Mouse (Mus musculus) Muller cell, postnatal 12 days (primary cell): ENCODE measurements at regions not wholly inside any gene's neighbourhood (a gene's known extent, or its start where the extent isn't known, plus 50 kb on each side); places are given as distances from the start of the nearest gene placed in this dataset.

Experiments
- DNase-seq: peaks from one replicate; pipeline ENCODE4 v3.0.0-alpha.2; 2015; ENCODE audit errors: inconsistent ontology term

- no peak for DNase-seq
Observed at GRCm38 (mm10) chr12:59834809-59835208, 615.3 kb upstream of the Fbxo33 start.

DNA sequence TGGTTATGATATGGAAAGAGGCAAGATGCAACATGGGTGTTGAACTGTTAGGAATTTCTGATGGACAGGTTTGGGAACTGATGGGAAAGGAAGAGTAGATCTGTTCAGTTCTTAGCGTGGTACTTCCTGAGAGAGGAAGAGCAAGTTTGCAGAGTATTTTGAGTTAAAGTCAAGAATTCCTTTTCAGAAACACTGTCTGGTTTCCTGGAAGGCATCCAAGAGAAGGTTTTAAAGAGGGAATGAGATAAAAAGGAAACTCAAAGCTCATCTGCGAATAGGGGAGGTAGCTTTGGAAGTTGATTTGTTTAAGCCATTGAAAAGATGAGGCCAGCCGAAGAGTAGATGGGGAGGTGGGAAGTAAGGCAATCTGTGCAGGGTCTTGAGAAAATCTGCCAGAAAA is 603.4 kb upstream of the Fbxo33 start:
- no peak for DNase-seq

DNA sequence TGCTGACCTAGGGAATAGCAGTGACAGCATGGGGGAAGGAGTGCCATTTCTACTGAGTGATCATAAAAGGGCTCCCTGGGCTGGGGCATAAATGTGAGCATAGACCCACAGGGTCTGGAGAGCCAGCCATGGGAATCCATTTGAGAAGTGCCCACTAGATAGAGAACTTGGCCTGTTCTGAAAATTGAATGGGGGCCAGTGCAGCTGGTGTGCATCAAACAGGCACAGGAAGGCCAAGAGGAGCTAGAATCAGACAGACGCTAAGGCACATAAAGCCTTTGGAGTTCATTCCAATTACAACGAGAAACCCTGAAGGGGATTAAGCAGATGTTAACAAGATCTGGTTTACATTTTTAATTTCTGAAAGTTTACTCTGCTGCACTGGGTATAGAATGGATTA is 602.9 kb upstream of the Fbxo33 start:
- no peak for DNase-seq

GRCm38 (mm10) chr12:59821698-59822097 is 602.2 kb upstream of the Fbxo33 start:
- DNase-seq: no peak

DNA sequence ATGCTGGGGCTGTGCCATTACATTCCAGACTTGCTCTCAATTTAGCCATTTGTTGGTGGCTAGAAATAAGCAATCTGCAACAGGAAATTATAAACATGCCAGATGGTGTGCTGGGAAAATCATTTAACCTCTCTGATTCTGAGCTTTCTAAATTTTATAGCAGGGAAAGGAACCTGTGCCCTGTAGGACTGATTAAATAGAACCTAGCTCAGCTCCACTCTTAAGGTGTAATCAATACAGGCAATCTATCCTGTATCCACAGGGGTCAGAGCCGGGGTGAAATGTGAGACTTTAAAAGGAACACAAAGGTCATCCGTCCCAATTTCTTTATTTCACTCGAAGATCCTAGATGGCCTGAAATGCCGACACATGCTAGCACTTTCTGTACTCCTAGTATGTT is 596.4 kb upstream of the Fbxo33 start:
- no peak for DNase-seq

DNA sequence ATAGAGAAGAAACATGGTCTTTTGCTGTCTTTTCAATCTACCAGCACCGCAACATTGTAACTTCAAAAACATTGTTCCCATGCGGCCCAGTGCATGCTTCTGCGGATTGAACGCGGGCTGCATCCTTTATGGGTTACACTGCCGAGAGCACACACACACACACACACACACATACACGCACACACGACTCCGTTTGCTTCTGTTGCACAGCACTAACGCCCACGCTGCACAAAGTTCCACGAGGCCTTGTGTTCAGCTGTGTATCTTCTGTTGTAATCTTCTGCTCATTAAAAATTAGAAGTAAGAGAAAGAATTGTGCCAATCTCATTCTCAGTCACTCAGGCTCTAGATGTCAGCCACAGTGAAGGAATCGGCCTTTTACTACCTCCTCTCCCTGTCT is 594.8 kb upstream of the Fbxo33 start:
- DNase-seq: no peak

DNA sequence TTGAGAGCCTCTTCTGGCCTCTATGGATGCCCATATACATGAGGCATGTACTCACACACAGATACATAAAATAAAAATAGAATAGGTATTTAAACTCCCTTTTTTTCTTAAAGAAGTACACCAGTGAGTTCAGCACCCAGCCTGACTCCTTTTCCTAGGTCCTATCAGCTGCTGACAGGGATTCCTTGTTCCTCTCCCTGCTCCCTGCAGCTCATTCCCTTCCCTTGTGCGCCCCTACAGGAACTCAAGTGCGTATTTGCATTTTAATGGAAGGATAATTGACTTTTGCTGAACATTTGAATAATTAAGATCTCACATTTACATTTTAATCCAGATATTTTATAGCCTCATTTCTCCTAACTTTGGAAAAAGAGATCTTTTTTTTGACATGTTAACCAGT is 589.7 kb upstream of the Fbxo33 start:
- DNase-seq: no peak

DNA sequence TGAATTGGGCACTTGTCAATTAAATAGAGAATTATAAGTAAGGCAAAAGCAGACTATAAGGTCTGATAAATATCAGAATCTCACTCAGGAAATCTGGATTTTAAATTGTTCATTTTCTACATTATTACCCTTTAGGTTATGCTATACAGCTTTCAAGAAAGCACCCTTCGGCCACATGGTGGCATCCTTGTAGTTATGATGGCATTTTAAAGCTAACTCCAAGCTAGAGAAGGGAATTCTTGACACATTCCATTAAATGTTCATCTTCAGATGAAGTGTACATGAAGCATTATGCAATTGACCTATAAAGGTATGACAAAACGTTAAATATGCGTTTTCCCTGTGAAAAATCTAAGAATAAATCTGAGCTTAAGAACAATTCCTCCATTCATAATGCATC is 578.5 kb upstream of the Fbxo33 start:
- DNase-seq: peak; percentile 39

GRCm38 (mm10) chr12:59791473-59791872 is 571.9 kb upstream of the Fbxo33 start:
- peak; percentile 14 for DNase-seq

- DNase-seq: no peak
Observed at GRCm38 (mm10) chr12:59786831-59787230, 567.3 kb upstream of the Fbxo33 start.

GRCm38 (mm10) chr12:59770980-59771379 is 551.5 kb upstream of the Fbxo33 start:
- DNase-seq: no peak

- peak; percentile 11 for DNase-seq
Observed at GRCm38 (mm10) chr12:59762260-59762659, 542.7 kb upstream of the Fbxo33 start.

DNA sequence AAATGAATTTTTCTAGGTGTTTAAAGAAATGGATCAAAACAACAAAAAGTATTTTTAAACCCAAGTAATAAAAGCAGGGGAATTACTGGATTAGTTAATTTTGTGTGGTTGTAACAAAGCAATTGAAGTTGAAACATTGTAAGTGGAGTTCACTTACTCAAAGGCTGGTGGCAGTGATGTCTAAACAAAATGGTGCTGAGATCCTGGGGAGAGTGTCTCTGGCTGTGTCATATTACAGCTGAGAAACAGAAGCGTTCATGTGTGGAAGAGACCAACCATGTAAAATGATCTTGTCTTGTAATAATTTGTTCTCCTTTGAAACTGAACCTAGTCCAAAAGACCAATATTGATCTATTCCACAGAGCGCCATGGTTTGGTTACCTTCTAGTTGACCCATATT is 525.2 kb upstream of the Fbxo33 start:
- no peak for DNase-seq

DNA sequence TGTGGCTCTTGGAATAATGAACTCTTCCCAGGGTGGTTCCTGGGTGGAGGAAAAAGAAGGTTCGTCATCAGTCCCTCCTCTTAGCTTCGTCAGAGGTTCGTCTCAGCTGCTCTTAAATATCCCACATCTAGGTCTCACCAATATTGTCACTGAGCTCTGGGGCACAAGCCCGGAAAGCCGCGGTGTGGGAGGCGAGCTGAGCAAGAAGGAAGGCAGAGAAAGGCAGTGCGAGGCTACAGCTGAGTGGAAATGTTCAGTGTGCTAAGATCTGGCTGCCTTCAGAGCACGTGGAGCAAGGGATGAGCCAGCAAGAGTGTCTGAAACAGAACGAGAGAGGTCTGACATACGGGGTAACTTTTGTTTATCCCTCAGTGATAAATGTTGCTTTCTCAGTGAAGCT is 523.7 kb upstream of the Fbxo33 start:
- no peak for DNase-seq

- peak; percentile 26 for DNase-seq
Observed at GRCm38 (mm10) chr12:59724951-59725350, 505.4 kb upstream of the Fbxo33 start.

- DNase-seq: no peak
Observed at GRCm38 (mm10) chr12:59722471-59723182, 503.1 kb upstream of the Fbxo33 start.

- no peak for DNase-seq
Observed at GRCm38 (mm10) chr12:59713216-59713615, 493.7 kb upstream of the Fbxo33 start.

GRCm38 (mm10) chr12:59683235-59683634 is 463.7 kb upstream of the Fbxo33 start:
- DNase-seq: no peak

DNA sequence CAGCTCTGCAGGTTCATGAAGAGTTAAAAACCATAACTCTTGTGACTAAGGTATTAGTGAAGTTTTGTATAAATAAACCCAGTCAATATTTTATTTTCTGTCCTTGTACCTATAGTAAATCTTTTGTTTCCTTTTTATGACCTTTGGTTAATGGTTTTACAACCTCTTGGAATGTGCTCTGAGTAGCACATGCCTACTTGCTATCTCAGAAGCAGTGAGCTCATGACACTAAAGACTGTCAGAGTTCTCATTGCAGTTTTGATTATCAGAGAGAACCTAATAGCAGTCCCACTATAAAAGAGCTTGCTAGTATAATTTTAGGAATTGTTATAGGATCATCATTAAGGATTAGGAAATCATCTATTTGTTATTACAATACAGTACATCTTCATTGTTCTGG is 443.6 kb upstream of the Fbxo33 start:
- no peak for DNase-seq

DNA sequence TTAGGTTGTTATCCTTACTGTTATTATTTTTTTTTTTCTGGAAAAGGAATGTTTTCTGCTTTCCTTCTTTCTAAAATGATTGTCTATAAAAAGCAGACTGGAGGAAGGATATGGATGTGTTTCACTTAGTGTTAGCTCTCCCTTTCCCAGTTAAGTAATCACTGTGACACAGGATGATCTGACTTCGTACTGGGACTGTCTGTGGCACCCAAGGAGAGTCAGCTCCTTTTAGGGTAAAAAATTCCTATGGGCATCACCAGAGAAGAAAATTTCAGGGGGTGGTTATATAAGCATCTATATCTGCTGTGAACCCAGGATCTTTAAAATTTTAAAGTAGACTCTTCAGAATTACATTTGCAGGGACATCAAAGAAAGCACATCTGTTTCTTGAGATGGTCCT is 411.2 kb upstream of the Fbxo33 start:
- no peak for DNase-seq

GRCm38 (mm10) chr12:59623147-59623546 is 403.6 kb upstream of the Fbxo33 start:
- DNase-seq: no peak

GRCm38 (mm10) chr12:59621132-59621531 is 401.6 kb upstream of the Fbxo33 start:
- DNase-seq: no peak

GRCm38 (mm10) chr12:59620340-59620739 is 400.8 kb upstream of the Fbxo33 start:
- DNase-seq: no peak

GRCm38 (mm10) chr12:59616075-59616474 is 396.6 kb upstream of the Fbxo33 start:
- no peak for DNase-seq
